Mouse (Mus musculus) embryo, embryonic 11.5 days (tissue): ENCODE measurements at regions not wholly inside any gene's neighbourhood (a gene's known extent, or its start where the extent isn't known, plus 50 kb on each side); places are given as distances from the start of the nearest gene placed in this dataset.
"Not testable (repeated sequence)": the region's sequence is repeated elsewhere in the genome, so short reads cannot be mapped to it uniquely, and the experiment has no call there.

Experiments
- DNase-seq: peaks from one replicate; pipeline ENCODE4 v3.0.0-alpha.2; 2012; ENCODE audit warnings: low read depth, low spot score

DNA sequence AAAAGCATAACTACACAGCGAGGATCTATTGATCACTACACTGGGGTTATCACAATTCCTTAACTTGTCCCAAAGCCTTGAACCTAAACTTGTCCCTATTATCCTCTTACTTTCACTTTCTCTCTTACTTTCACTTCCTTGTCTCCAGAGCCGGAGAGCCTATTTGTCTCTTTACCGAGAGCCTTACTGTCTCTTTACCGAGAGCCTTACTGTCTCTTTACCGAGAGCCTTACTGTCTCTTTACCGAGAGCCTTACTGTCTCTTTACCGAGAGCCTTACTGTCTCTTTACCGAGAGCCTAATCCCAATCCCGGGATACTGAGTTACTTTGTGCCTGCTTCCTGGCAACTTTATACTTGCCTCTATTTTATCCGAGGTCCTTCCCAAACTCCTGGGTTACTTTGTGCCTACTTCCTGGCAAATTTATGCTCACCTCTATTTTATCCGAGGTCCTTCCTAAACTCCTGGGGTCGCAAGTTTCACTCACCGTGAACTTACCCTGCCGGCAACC is 335.3 kb upstream of the Ccng1 start:
- DNase-seq = not testable (repeated sequence)

DNA sequence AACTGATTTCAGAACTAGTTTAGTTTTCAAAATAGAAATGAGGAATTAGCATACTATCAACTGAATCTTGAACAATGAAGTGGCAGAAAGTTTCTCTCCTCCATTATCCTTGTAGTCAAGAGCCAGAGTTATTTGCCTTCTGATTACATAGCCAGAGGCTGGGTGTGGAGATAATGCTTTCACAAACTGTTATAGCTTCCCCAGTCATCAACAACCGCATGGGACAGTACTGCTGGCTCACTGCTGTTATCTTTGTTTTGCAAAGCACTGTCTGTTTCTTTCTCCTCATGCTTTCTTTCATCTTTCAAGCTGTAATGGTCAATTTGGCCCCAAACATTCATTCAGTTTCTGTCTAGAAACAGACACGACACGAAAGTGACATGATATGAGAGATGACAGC is 308.5 kb upstream of the Ccng1 start:
- no peak for DNase-seq

DNA sequence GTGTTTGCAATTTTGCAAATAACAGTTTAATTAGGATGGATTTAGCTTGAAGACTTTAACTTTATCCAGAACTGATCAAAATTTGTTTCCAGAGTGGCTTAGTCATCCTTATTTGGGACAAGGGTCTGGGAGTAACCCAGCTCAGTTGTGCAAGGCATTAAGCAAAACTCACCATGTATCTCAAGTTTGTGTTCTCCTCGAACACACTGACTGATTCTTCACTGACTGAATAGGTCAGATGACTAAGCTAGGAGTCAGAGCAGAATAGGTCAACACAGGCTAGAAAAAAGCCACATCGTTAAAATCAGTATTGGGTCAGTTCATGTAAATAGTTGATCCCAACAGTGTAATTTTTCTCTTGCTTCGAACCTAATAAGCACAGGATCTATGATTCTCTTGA is 302.7 kb upstream of the Ccng1 start:
- DNase-seq = no peak

DNA sequence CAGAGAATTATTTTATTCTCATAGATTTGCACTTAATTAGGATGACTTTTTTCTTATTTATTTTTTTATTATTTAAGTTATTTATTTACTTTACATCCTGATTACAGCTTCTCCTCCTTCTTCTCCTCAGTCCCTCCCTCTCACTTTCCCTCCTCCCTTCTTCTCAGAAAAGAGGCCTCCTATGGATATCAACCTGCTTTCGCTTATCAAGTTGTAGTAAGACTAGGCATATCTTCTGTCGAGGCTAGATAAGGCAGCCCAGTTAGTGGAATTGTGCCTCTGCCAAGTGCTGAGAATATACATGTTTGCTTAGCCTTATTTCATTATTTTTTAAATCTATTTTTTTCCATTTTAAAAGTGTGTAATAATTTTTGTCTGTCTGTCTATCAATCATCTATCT is 274.9 kb upstream of the Ccng1 start:
- no peak for DNase-seq

DNA sequence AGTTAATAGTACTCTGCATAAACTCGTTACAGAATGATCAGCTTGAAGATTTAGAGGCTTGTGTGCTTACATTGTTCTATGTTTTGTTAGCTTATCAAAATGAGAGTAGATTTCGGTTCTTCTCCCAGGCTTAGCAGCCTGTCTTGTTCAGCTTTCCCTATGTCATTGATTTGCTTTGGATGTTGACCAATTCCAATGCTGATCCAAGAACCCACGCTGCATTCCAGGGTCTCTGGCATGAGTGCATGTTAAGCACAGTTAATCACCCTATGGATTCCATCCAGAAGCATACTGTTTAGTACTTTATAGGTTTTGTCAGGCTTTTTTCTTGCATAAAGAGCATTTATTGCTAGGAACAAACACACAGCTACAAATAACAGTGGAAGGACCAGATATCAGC is 255.0 kb upstream of the Ccng1 start:
- no peak for DNase-seq

DNA sequence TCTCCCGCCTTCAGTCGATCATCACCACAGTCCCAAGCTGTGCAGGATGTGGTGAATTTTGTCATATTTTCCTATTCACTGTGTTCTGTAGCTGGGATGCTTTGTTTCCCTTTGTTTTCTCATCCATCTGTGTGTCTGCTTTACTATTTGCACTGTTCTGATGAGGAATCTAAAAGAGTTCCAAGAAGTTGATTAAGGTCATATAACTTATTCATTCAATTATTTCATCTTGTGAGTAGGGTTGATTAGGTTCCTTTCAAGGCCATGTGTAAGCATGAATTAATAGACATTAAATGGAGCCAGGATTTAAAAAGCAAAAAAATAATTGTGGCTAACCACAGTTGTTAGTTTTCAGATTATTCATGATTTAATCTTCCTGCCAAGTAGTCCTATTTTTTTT is 217.7 kb upstream of the Ccng1 start:
- DNase-seq = no peak

DNA sequence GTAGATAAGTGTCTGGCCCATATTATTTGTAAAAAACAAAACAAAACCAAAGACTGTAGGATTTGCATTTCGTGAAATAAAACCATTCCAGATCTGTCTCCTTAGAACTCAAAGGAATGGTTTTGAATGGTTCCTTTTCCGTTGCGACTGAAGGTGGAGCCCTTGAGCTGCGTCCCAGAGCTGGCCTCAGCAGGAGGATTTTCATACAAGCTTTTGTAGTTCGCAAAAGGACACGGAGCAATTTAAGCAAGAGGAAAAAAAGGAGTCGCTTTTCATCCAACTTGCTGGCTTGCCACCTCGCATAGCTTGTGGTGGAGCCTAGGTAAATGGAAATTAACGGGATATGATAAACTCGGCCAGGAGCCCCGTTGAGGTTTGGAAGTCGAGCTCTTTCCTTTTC is 172.1 kb upstream of the Ccng1 start:
- DNase-seq = peak; percentile 31

DNA sequence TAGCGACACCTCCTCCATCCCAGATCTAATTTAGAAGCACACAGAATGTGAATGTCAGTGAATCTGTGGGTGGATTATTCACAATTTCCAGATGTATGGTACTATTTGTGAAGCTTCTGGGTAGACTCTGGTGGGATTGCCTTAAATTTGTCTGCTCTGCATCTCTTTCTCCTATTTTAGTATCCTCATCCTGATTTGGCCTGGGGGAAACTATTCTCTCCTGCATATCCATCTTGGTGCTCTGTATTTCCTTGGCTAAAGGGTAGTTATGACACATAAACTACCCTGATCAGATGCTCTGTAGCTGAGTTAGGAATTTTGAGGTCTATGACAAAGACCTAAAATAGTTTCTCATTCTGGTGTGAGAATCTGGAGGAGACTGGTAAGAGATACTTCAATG is 136.4 kb upstream of the Ccng1 start:
- no peak for DNase-seq

DNA sequence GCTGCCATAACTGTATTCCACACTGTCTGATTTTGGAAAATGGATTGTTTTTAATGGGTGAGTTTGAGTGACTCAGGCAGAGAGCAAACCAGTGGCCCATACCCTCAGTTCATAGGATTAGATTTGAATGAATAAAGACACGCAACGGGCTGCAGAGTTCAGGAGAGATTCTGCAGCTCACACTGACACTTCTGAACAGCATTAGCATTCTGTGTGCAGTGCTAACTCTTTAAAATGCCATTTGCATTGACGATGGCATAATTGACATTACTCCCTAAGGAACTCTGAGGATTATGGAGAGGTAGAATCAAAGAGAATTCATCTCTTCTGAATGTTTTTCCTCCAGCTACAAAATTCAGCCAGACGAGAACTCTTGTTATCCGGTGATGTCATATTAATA is 129.4 kb upstream of the Ccng1 start:
- no peak for DNase-seq

DNA sequence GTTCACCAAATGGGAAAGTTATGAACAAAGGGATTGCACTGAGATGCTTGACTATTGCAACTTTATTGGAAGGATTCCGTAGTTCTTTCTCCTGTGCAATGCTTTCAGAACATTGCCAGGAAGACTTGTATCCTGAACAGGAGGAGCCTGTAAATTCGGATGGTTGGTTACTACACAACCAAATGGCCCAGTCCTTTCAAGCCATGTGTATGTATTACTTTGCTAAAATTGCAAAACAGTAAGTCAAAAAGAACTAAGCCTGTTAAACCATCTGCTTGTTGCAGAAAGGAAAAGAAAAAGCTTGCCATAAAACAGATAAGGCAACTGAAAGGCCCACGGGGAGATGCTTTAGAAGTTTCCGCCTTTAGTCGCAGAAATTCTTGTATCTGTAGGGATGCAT is 124.5 kb upstream of the Ccng1 start:
- DNase-seq = no peak

DNA sequence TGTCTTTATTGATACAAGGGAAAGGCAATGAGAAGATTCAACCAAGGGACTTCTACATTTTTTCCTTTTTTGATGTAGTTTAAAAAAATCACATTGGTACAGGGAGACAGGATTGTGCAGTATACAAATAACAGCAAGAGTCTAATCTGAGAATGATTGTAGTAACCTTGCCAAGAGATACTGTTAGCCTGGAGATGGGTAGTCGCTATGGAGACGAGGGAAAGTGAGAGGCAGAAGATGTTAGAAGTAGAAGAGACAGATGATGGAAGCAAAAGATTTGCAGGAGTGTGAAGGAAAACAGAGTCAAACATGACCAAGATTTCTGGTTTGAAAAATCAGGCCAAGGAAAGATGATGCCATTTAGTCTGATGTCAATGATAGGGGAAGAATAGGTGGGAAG is 117.9 kb upstream of the Ccng1 start:
- DNase-seq = no peak

DNA sequence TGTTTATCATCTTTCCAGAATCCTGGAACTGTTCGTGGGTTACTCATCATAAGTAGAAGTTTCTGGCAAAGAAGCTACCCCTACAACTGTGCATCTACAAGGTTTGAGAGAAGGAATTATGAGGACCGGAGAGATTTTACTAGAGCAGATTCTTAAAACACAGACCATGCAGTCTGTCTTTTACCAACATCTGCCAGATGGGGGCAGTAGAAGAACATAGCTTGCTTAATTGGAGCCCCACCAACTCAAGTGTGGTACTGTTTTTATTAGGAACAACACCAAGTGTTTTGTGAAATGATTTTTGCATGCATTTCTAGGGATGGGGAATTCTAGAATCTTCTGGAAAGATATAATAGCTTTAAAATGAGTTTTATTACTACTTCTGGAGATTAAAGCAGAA is 110.6 kb upstream of the Ccng1 start:
- peak; percentile 38 for DNase-seq

DNA sequence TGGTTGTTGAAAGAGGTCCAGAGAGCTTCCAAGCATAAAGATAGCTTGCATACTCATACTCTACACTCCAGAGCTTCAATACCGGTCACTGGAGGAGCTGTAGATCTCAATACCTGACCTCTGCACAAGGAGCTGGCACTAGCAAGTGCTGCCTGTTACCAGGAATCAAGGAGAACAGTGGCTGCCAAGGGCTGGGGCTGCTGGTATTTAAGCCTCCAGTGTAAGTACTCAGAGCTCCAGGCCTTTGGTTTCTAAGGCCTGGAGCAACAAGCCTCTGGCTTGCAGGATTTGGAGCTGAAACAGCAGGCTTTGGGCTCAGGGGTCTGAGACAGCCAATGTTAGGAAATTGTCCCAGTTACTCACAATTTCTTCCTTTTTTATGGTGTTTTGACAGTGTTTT is 96.2 kb upstream of the Ccng1 start:
- no peak for DNase-seq

DNA sequence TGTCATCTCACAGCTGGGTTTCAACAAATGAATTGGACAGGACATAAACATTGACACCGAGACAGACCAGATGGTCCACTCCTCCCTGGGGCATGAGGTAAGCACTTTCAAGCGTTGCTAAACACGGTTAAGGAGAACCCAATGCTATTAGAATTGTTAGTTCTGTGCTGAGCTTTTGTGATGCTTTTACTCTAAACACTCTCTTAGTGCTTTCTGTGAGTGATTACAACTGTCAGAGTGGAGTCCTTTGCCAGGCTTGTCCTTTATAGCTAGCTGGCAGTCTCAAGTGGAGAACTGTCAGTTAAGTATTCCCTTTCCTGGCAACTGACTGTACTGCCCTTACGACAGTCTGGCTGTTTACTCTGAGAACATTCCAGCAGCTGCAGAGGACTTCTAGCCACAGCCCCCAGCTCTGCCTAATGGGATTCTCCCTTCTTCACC is 95.6 kb upstream of the Ccng1 start:
- DNase-seq = no peak

DNA sequence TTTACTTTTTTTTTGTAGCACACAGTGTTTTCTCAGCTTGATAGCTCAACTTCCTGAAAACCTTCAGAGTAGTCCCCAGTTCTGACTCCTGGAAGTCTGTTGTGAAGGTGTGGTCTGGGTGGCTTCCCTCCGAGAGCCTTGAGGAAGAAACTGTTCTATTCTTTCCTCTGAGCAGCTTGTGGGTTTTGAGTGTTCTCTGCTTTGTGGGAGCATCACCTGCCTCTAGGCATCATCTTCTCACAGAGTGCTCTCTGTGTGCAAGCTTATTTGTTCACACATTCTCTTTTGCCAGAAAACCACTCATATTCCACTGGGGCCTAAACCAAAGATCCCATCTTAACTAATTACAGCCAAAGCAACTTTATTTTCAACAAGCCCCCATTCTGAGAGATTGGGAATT is 91.5 kb upstream of the Ccng1 start:
- no peak for DNase-seq

DNA sequence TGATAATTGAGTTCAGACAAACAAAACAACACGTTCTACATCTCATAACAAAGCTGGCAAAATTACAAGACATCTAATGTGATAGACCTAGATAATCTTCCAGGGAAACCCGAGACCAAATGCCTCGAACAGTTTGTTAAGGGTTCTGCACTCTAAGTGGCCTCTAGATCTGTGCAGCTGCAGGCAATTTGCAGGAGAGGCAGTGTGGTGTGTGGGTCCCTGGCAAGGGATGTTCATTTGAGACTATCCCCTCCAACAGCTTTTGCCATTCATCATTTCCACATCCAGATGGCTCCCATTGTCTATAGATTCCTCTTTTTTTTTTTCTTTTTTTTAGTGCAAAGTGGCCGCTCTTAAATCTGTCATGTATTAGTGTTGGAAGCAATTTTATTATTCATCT is 80.3 kb upstream of the Ccng1 start:
- DNase-seq = no peak
